Mouse (Mus musculus) stomach, embryonic 16.5 days (tissue): ENCODE data around the gene Olfr1496. TPM values are rescaled to one million over a fixed set of nuclear protein-coding genes. Genes with fewer than 3 reads are reported as not detected.

Source experiments
- ATAC-seq: fragments of 200-750 bp; cut with Nextera tagmentation; 2 replicates; pipeline ENCODE4 v1.8.0; 2017; ENCODE audit warnings: moderate number of reproducible peaks, moderate TSS enrichment; ENCODE audit not compliant: insufficient read depth, low FRiP score
- H3K27ac ChIP-seq: fragments of 300-500 bp; sonication (generic); 2 replicates; pipeline ENCODE4 v1.5.1; 2014; ENCODE audit warnings: low read length
- H3K27me3 ChIP-seq: fragments of 300-500 bp; sonication (generic); 2 replicates; pipeline ENCODE4 v1.6.1; 2014; ENCODE audit warnings: low read length, control low read depth, mixed read lengths; ENCODE audit not compliant: control insufficient read depth, insufficient read depth
- H3K36me3 ChIP-seq: fragments of 300-500 bp; sonication (generic); 2 replicates; pipeline ENCODE4 v1.6.1; 2014; ENCODE audit warnings: low read length; ENCODE audit not compliant: control insufficient read depth, insufficient read depth
- H3K4me1 ChIP-seq: fragments of 300-500 bp; sonication (generic); 2 replicates; pipeline ENCODE4 v1.6.1; 2014; ENCODE audit warnings: low read length, control low read depth, mixed read lengths; ENCODE audit not compliant: control insufficient read depth, insufficient read depth
- H3K4me2 ChIP-seq: fragments of 300-500 bp; sonication (generic); 2 replicates; pipeline ENCODE4 v1.6.1; 2014; ENCODE audit warnings: low read depth, low read length, mixed read lengths
- H3K4me3 ChIP-seq: fragments of 300-500 bp; sonication (generic); replicated peaks from 2 replicates; pipeline ENCODE4 v1.5.1; 2014; ENCODE audit warnings: mild to moderate bottlenecking, low read length
- H3K9ac ChIP-seq: fragments of 300-500 bp; sonication (generic); 2 replicates; pipeline ENCODE4 v1.6.1; 2014; ENCODE audit warnings: low read length
- H3K9me3 ChIP-seq: fragments of 300-500 bp; sonication (generic); replicated peaks from 2 replicates; pipeline ENCODE4 v1.6.1; 2016; ENCODE audit warnings: low read length, control low read depth; ENCODE audit not compliant: control insufficient read depth
- WGBS: fragments of 180-500 bp; shearing (Covaris S2); extraction: QIAGEN DNeasy Blood & Tissue Kit; methylation state at CpG from one replicate; pipeline ENCODE4 v1.1.7; 2014; 5-methylcytosine and 5-hydroxymethylcytosine counted together
- polyA plus RNA-seq: library from polyadenylated mRNA; unstranded; fragments of >200 nt; fragmentation: Nextera tagmentation; extraction: Ambion mirVana; gene quantifications from 2 replicates; pipeline ENCODE4 v1.2.1, GENCODE M21; 2015

Gene Olfr1496
- polyA plus RNA-seq, 1 experiment from 2014 or later: not detected

- no peaks in the 10 kb centered on the region for H3K9me3 ChIP-seq
- H3K9ac ChIP-seq: no peak within 1 kb of the TSS
- H3K4me1 ChIP-seq: no peaks in the 10 kb centered on the region
- no peak within 1 kb of the TSS for H3K4me2 ChIP-seq
- no peaks in the 10 kb centered on the region for H3K36me3 ChIP-seq
- no peak within 1 kb of the TSS for H3K27ac ChIP-seq
- no peaks in the 10 kb centered on the region for H3K27me3 ChIP-seq
- ATAC-seq: no peak
- H3K4me3 ChIP-seq: no peak within 1 kb of the TSS
Measured at GRCm38 (mm10) chr19:13819347-13819746, 41.7 kb downstream of the Olfr1496 start, which contains the start of gene Olfr1499. Gene Olfr1499 (minus strand): TSS chr19:13819447.

GRCm38 (mm10) chr19:13820847-13821246 lies 43.2 kb downstream of the Olfr1496 start:
- Histone ChIP-seq H3K27me3 (no peaks in the 10 kb centered on the region), H3K4me3 (no peak overlapping the region), H3K27ac (no peak overlapping the region), H3K9me3 (no peaks in the 10 kb centered on the region), H3K36me3 (no peaks in the 10 kb centered on the region), H3K9ac (no peak overlapping the region), H3K4me2 (no peak overlapping the region), H3K4me1 (no peaks in the 10 kb centered on the region)
- ATAC-seq: no peak
- WGBS: 62% methylated on average over 5 of the region's 5 CpGs

- Histone ChIP-seq H3K4me1 (no peaks in the 10 kb centered on the region), H3K36me3 (no peaks in the 10 kb centered on the region), H3K27ac (no peak overlapping the region), H3K4me2 (no peak overlapping the region), H3K9ac (no peak overlapping the region), H3K4me3 (no peak overlapping the region), H3K9me3 (no peaks in the 10 kb centered on the region), H3K27me3 (no peaks in the 10 kb centered on the region)
- no peak for ATAC-seq
- WGBS: 75% methylated on average over 3 of the region's 3 CpGs
Measured at GRCm38 (mm10) chr19:13828447-13828846, 50.8 kb downstream of the Olfr1496 start.

- ATAC-seq: no peak
- no peaks in the 10 kb centered on the region for H3K36me3 ChIP-seq
- H3K4me1 ChIP-seq: no peaks in the 10 kb centered on the region
- no peak within 1 kb of the TSS for H3K4me2 ChIP-seq
- no peaks in the 10 kb centered on the region for H3K9me3 ChIP-seq
- no peaks in the 10 kb centered on the region for H3K27me3 ChIP-seq
- no peak within 1 kb of the TSS for H3K9ac ChIP-seq
- no peak within 1 kb of the TSS for H3K27ac ChIP-seq
- no peak within 1 kb of the TSS for H3K4me3 ChIP-seq
Measured at GRCm38 (mm10) chr19:13830388-13830787, 52.7 kb downstream of the Olfr1496 start, which contains the start of gene Olfr1500. Gene Olfr1500 (minus strand): TSS chr19:13830488.

Other genes starting within 250 kb of the Olfr1496 start
- gene Olfr1480, start 250.0 kb upstream of the Olfr1496 start, polyA plus RNA-seq: not detected in 2 replicates
- not detected in 2 replicates for gene Olfr1484, start 194.4 kb upstream of the Olfr1496 start, polyA plus RNA-seq
- gene Olfr1487, start 160.5 kb upstream of the Olfr1496 start, polyA plus RNA-seq: not detected in 2 replicates
- gene Olfr1489, start 146.3 kb upstream of the Olfr1496 start, polyA plus RNA-seq: not detected in 2 replicates
- gene Olfr1490, start 126.8 kb upstream of the Olfr1496 start, polyA plus RNA-seq: not detected in 2 replicates
- gene Olfr1491, start 80.6 kb upstream of the Olfr1496 start, polyA plus RNA-seq: not detected in 2 replicates
- not detected in 2 replicates for gene Olfr1493-ps1, start 54.6 kb upstream of the Olfr1496 start, polyA plus RNA-seq
- not detected in 2 replicates for gene Olfr1494, start 38.1 kb upstream of the Olfr1496 start, polyA plus RNA-seq
- gene Olfr1495, start 13.3 kb upstream of the Olfr1496 start, polyA plus RNA-seq: not detected in 2 replicates
- gene Olfr1497, start 20.3 kb downstream of the Olfr1496 start, polyA plus RNA-seq: not detected in 2 replicates
- gene Olfr1499, start 41.6 kb downstream of the Olfr1496 start, polyA plus RNA-seq: not detected in 2 replicates
- gene Olfr1500, start 52.6 kb downstream of the Olfr1496 start, polyA plus RNA-seq: not detected in 2 replicates
- gene Olfr1501, start 72.8 kb downstream of the Olfr1496 start, polyA plus RNA-seq: not detected in 2 replicates
- gene Olfr1502, start 83.9 kb downstream of the Olfr1496 start, polyA plus RNA-seq: not detected in 2 replicates
- not detected in 2 replicates for gene Olfr1504, start 120.0 kb downstream of the Olfr1496 start, polyA plus RNA-seq
- not detected in 2 replicates for gene Olfr1505, start 135.7 kb downstream of the Olfr1496 start, polyA plus RNA-seq